Mouse (Mus musculus) monocyte, adult 59 days (primary cell): ENCODE measurements around the gene Chchd2. TPM values are rescaled to one million over a fixed set of nuclear protein-coding genes. Genes with fewer than 3 reads are reported as not detected.

Experiments used
- total RNA-seq, 2 experiments: library from RNA; stranded (reverse); gene quantifications; one replicate each; pipeline ENCODE4 v1.2.4; 2023

Chchd2 gene
- total RNA-seq: 100 to 1,000 TPM; 147 to 151 TPM

DNA sequence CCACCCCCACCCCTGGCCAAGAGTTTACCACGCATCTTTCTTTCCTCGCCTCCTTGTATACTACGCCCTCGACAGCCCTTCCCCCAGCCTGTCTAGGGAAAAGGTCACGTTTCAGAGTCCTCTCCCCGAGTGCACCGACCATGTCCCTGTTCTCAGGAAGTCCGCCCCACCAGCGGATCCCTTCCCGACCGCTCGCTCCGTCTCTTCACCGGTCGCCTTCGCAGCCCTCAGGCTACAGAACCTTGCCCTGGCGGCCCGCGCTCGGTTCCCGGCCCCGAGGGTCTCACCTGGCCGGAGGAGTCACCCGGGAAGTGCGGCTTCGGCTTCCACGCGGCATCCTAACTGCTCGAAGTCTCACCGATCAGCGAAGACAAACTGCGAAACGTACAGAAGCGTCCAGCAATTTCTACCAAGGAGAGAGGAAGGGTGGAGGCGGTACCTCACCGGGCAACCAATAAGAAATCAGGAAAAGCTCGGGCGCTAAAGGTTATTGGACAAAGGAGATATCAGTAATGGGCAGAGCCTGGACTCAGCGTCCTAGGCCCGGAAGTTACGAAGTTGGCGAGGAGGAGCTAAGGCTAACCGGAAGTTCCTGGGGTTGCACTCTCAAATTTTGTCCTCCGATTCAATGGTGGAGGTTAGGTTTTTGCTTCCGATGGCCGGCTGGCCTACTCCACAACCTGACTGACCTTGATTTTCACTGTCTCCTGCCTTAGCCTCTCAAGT lies at the start of gene Chchd2:
Chchd2 (minus strand) TSS at position 560 of the 726 bp plus-strand sequence.

DNA sequence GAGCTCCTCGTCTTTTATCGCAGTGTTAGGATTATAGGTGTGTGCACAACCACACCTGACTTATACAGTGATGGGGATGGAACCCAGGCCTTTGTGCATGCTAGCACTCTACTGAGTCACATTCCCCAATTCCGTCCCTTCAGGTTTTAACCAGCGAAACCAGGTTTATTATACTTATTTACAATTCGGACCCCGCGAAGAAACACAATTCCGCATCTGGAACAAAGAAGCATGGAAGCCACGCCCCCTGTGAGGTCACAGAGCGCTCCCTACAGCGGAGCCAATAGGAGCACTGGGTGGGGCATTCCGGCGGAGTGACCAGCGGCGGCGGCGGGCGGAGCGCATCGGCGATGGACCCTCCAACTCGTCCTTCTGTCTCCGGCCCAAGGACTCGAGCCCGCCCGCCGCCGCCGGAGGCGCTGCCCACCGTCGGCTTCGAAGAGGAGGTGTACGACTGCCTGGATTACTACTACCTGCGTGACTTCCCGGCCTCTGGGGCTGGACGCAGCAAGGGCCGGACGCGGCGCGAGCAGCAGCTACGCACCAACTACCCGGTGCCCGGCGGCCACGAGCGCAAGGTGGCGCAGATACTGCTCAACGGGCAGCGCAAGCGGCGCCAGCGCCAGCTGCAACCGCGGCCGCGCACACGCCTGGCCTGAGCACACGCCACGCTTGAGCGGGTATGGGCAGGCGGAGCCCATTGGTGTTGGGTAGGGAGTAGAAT lies 21.1 kb upstream of the Chchd2 start, which contains the start of gene Nupr1l:
Nupr1l (plus strand) TSS at position 299 of the 724 bp plus-strand sequence.

DNA sequence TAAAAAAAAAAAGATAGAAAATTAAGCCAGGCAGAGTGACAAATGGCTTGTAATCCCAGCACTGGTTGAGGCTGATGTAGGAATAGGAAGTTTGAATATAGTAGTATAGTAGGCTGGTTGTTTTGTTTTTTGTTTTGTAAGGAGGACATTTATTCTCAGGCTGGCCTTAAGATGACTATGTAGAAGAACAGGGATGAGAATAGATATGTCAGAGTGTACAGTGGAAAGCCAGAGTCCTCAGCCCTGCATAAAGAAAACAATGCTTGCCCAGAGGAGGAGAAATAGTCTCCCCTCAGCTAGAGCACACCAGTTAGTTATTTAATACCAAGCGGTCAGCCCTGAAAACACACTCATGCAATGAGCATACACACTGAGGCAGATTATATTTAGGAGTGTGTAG lies 11.2 kb upstream of the Chchd2 start, which contains the start of gene Phkg1:
Phkg1 (minus strand) TSS at position 101 of the 400 bp plus-strand sequence.

DNA sequence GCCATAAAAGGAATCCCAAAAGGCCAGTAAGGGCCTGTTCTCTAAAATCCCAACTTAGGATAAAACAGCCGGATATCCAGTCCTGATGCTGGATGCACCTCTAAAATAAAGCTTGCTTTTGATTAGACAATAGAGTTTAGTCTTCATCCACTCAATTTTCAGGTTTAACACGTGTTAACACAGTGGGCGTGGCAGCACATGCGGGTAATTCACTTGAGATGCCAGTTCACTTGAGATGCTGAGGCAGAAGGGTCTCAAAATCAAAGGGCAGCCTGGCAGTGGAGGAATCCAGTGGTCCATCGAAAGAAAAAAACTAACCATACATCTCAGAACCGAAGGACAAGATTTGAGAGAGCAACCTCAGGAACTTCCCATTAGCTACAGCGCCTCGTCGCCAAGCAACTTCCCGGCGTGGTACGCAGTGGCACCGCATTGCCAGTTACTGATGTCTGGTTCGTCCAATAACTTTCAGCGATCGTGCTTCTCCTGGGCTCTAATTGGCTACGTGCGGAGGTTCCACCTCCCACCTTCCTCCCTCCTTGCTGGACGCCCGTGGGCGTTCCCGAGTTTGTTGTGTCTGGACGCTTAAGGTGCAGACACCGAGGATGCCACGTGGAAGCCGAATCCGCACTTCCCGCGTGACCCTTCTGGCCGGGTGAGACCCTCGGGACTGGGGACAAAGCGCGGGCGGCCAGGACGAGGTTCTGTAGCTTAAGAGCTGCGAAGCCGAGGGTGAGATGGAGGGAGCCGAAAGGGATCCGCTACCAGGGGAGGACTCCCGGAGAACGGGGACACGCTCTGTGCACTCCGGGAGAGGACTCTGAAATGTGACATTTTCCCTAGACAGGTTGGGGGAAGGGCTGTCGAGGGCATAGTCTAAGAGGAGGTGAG lies 8.2 kb upstream of the Chchd2 start, which contains the start of gene Zbed5:
Zbed5 (plus strand) TSS at position 526 of the 891 bp plus-strand sequence.

DNA sequence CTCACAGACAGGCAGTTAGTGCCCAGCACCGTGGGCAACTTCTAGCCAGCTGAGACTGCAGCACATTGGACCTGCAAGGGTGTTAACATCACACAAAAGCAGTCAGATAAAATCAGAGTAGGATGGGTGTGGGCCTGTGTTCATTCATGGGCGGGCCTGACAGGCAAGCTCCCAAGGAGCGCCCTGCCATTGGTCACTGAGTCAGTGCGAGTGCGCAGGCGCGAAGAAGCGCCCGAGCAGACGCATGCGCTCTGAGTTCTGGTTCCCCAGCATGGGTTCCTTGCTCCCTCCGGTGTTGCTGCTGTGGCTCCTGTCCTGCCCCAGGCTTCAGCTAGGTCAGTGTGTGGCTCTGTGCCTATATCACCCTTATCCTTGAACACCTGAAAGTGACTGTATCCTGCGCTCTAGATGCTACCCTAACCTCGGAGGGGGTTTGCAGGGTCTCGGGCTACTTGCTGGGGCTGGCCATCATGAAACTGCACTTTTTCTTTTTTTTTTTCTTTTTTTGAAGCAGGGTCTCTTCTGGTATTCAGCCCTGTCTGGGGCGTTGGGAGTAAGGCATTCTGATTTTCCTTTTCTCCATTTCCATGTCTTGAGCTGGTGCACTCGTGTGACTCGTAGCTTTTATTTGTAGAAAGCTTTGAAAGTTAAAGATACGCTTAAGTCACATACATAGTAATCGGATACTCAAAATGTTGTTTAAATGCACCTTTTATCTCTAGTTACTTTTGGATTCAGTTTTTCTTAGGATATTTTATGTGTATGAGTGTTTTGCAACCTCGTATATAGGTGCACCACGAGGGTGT lies 40.3 kb downstream of the Chchd2 start, which contains the start of gene Sumf2:
Sumf2 (plus strand) TSS at position 235 of the 806 bp plus-strand sequence.

Other genes starting within 250 kb of the Chchd2 start
- under 1 TPM; 0.85 to 0.86 TPM for gene Zfp11, start 217.4 kb downstream of the Chchd2 start, total RNA-seq
- gene Sept14, start 179.0 kb downstream of the Chchd2 start, total RNA-seq: not detected
- 10 to 100 TPM; 43.0 to 45.6 TPM for gene Mrps17, start 172.0 kb downstream of the Chchd2 start, total RNA-seq
- 10 to 100 TPM; 33.1 to 34.2 TPM for gene Nipsnap2, start 162.4 kb downstream of the Chchd2 start, total RNA-seq
- 1 to 10 TPM; 6.1 to 6.7 TPM for gene Psph, start 100.0 kb downstream of the Chchd2 start, total RNA-seq
- gene Sumf2, start 40.5 kb downstream of the Chchd2 start, total RNA-seq: 10 to 100 TPM; 12.3 to 13.5 TPM
- gene Zbed5, start 8.3 kb upstream of the Chchd2 start, total RNA-seq: under 1 TPM in 1 of 2 experiments, not detected in 1; 0.37 TPM
- under 1 TPM in 1 of 2 experiments, not detected in 1; 0.43 TPM for gene Phkg1, start 11.1 kb upstream of the Chchd2 start, total RNA-seq
- 1 to 10 TPM; 1.1 to 2.2 TPM for gene Nupr1l, start 21.1 kb upstream of the Chchd2 start, total RNA-seq
- gene Vkorc1l1, start 54.5 kb upstream of the Chchd2 start, total RNA-seq: 10 to 100 TPM; 14.8 to 16.6 TPM
- gene Gusb, start 115.6 kb upstream of the Chchd2 start, total RNA-seq: 100 to 1,000 TPM in 1 of 2 experiments, 10 to 100 TPM in 1; 82.0 to 103 TPM
- 10 to 100 TPM; 34.6 to 37.9 TPM for gene Asl, start 141.8 kb upstream of the Chchd2 start, total RNA-seq
- gene Crcp, start 141.8 kb upstream of the Chchd2 start, total RNA-seq: 10 to 100 TPM; 26.2 to 31.1 TPM
- 10 to 100 TPM; 11.9 to 12.0 TPM for gene Tpst1, start 185.9 kb upstream of the Chchd2 start, total RNA-seq